Mouse (Mus musculus) B cell, adult 2 months (primary cell): ENCODE results near the gene Zc3h8.

Experiments used
- DNase-seq, 2 experiments: peaks; one replicate each; pipeline ENCODE4 v3.0.0; 2022

Gene Zc3h8

DNA sequence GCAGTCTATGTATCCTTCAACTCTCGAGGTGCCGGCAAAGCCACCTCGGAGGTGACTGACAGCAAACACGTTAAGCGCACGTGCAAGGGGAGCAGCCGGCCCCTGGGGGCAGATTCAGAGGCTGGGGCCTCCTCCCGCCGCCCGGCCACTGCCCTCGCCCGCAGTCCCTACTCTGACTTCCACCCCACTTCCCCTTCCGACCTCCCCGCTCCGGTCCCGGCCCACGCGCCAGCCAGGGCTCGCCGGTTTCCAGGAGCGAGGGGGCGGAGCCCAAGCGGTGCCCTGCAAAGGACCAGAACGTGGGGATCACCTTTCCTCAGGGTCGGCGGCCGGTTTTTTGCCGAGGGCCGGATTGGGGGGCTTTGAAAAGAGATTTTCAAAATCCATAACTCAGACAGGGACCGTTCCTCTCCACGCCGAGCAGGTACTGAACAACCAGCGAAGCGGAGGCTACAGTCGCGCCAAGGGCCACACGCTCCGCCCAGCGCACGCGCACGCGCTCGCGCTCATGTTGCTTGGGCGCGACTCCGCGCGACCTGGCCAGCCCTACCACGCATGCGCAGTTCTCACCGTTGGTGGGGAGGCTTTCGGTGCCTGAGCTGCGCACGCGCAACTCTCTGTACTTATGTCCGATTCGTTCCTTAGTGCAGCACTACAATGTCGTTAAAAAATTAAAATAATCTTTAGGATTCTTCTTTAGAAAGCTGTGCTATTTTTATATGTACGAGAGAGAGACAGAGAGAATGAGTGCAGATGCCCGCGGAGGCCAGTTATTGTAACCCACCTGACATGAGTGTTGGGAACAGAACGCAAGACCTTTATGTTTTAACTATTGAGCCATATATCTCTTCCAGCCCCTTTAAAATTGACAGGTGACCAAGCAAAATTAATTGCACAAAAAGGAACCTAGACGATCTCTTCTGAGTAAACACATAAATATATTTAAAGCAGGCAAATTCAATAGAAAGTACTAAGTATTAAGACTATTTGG lies at the start of gene Zc3h8:
Gene Zc3h8, minus strand, starts transcription at position 540 of the 991 bp plus-strand sequence.
- peak; percentile 96 to 97 for DNase-seq

DNA sequence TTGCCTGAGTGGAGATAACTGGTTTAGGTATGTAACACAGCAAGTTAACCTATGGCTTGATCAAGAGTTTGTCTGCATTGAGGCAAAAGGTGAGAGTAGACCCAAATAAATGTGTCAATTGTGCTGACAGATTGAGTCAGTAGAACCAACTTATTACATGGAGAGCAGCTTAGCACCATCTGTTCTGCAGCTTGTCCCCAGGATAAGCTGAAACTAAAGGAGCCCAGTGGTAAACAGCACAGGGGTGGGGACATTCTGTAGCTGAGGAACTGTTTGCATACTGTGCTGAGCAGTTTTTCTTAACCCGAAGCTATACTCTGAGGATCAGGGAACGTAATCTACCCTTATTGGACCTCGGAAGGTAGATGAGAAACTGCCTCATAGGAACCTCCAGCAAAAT lies 40.9 kb upstream of the Zc3h8 start:
- DNase-seq: no peak

DNA sequence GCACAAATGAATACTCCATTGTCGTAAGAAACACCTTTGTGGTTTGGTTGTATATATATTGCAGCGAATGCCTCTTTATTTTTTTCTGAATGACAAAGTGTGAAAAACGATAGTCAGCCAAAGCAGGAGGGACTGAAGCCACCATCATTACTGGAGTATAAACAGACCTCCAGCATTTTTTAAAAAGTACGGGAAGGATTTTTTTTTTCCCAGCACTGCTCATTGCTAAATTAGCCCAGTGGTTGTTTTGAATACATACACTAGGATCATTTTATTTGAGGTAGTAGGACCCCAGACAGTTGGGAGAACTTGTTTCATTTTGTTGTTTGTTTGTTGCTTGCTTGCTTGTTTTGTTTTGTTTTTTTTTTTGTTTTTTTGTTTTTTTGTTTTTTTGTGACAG lies 31.7 kb upstream of the Zc3h8 start:
- no peak for DNase-seq

DNA sequence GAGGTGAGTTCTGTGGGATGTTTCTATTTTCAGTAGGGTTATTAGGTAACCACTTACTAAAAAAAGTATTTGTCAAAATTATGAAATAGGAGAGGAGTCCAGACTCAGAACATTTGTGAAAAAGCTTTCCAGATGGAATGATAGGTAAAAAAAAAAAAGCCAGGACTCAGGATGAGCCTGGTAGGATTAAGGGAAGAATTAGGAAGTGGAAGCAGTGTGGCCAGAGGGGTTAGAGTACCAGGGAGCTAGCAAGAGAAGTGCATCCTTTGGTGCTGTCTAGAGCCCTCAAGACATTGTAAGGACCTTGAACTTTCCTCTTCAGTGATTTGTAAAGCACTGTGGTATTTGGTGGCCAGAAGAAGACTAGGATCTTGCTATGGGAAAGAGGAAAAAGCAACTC lies 28.4 kb upstream of the Zc3h8 start:
- no peak for DNase-seq

DNA sequence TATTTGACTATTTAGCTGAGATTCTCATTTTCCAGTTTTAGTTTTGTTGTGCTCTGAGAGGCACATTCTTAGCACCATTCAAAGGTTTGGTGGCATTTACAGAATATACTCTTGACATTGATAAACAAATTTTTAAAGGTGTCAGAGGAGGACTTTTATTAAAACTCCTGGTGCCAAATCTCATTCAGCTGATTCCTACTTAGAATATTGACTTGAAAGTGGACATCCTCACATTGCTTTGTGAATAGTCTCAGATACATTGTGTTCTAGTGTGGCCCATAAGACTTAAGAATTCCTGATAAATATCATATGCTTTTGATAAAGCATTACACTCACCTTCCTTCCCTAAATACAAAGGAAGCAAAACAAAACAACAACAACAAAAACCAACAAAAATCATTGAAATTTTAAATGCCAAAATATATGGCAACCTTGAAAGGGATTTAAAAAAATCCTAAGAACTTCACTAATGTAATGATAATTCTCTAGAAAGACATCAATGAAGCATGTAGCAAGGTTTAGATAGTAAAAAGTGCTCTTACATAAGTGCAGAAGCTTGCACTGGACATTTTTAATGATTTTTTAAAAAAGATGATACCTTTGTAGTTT lies 24.7 kb upstream of the Zc3h8 start:
- DNase-seq: no peak

DNA sequence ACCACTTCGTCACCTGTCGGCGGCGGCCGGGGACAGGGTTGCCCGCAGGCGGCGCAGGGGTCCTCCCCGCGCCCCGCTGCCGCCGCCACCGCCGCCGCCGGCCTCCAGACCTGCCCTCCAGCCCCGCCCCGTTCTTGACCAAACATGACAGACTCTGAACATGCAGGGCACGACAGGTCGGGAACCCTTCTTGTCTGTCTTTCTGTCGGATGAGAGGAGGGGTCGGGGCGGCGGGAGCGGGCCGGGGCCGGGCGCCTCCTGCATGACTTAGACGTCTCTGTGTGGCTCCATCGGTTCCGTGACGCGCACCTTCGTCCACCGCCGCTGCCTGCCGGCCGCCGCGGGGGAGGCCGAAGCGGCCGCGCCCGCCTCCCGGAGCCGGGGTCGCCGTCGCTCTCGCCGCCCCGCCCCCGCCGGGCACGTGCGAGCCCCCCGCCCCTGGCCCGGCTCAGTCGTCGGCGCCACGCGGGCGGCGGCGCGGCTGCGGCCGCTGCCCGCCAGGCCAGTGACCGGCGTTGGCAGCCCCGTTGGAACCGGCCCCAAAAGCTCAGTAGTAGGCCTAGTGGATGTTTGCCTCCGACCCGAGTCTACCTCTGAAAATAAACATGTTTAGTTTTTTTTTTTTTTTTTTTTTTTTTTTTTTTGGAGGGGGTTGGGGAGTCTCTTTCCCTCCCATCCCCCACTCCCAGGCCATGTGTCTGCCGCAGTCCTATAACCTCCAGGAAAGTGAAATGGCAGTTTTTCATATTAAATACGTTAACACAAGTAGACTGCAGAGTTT lies 24.0 kb upstream of the Zc3h8 start, which contains the start of gene Gm10762:
Gene Gm10762, minus strand, starts transcription at position 65 of the 781 bp plus-strand sequence.
- peak; percentile 79 for DNase-seq

DNA sequence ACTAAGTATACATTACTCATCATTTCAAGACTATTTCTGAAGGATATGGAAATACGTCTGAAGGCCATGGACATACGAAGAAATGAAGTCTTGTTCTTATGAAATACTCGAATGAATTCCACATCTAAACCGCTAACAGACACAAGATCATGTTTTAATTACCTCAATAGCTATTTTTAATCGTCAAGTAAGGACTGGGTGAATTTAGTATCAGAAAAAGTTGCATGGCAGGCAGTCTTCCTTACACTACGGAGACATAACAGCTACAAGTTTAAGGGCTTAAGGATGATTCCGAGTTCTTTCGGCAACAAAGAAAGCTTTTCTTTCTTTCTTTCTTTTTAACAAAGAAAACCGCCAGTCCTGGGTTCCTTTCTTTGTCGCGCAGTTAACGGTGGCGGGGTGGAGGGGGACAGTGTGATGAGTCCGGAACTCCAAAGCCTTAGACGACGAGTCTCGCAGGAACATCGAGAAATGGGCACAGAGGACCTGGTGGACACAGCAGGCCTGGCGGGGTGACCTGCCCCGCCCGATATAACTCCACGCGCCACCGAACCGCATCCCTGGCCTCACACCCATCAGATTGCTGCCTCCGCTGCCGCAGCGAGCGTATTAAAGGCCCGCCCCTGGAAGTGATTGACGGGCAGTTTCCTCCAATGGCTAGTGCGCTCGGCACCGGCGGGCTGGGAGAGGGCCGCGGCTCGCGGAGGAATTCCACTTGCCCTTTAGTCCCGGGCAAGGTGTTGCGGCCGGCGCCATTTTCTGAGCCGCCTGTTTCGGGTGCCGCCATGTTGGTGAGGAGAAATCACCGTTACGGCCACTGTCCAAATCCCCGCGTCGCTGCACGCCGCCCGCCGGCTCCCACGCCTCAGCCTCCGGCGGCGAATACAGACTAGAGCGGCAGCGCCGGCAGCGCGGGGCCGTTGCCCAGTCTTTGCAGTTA lies 23.0 kb upstream of the Zc3h8 start, which contains the start of gene Zc3h6:
Gene Zc3h6, plus strand, starts transcription at position 762 of the 940 bp plus-strand sequence.
- peak; percentile 98 for DNase-seq

DNA sequence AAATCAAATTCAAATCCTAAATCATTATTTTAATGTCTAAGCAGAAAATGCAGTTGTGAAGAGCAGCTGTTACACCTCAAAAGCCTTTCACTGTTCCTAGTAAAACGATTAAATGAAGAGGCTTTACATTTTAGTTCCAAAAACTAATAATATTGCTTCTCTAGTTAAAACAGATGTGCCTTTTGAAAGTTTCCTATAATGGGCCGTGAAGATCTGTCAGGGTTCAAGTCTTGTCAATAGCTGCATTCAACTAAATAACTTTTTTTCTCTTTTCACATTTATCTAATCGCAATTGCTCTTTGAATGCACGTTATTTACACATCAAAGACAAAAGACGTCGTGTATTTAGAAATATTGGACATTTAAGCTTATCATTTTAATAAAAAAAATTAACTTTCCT lies 22.4 kb upstream of the Zc3h8 start:
- DNase-seq: no peak

DNA sequence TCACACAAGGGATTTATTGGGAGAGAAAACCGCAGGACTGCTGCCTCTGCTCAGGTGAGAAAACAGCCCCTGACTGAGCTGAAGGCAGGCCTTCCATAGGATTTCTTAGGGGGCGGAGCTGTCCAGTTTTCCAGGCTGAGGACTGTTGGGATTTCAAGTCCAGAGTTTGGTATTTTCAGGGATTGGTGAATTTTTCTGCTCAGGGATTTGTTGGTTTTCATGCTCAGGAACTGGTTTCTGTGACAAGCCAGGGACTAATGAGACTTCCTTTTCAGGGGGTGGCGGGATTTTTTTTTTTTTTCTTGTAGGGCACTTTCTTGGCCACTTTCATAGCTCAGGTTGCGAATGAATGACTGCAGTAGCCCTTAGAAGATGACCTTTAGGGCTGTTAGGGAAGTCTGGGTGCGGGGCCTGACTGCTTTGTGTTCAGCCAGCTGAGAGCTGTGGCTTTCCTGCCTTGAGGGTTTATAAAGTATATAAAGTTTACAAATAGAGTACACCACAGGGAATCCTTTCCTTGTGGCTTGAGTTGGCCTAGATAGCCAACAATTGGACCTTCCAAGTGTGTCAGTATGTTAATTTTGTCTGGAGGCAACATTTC lies 21.7 kb upstream of the Zc3h8 start:
- no peak for DNase-seq

DNA sequence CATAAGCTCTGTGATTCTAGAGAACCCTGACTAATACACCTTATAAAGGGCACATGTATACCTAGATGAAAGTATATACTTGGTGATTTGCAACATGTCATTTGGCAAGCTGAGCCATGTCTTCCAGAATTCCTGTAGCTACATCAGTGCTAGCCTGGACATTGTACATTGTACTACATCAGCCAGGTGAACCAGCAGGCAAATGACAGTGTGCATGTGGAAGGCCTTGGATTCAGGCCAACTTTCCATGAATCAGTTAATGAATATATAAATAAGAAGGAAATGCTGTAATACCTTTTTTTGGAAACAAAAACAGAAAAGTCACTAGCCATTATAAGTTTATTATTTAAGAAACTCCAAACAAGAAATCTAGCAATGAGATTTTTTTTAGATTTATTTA lies 10.3 kb upstream of the Zc3h8 start:
- no peak for DNase-seq

DNA sequence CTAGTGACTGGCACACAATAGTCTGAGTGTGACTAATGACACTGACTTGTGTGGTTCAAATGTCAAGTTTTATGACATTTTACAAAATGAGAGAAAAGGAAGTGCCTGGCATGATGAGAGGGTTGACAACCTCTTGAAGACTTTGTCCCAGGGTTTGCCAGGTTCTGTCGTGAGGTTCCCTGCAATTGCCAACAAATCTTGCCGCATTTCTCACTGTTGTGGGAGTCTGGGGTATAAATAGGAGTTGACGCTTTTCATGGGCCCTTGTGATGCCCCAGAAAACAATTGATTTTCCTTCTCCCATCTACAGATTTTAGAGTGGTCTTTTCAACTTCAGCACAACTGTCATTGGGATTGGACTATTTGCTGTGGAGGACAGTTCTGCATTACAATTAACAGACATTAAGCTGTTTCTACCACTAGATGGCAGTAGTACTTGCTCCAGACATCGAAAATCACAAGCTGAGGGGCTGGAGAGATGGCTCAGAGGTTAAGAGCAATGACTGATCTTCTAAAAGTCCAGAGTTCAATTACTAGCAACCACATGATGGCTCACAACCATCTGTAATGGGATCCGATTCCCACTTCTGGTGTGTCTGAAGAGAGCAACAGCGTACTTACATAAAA lies 4.2 kb upstream of the Zc3h8 start:
- peak; percentile 44 to 54 for DNase-seq

DNA sequence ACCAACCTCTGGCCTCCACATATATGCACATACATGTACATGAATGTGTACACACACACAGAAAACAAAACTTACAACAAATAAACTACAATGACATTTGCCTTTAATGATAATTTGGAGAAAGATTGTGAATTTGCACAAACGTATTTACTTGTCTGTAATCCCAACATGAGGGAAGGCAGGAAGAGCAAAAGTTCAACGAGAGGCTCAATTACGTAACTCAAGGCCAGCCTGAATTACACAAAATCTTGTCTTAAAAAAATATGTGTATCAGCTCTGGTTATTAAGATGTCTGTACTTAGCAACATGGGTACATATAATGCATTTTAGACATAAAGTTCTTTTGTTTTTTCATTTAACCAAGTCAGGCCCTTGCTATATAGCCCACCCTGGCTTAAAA lies 7.6 kb downstream of the Zc3h8 start:
- DNase-seq: no peak

DNA sequence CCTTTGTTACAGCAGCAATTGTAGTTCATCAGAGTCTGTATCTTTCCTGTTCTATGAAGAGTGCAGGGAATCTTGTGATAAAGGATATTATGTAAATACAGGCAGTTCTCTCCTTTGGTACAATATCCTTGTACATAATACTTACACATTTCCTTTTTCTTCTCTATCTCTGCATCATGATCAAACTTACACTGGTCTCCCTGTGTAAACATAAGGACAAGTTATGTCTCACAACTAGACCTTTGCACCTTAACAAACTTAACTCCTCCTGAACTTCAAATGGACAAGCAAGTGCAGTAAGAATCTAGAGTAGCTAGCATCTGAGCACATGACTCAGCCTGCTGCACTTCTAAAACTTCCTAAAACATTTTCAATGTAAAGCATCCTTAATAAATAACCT lies 13.2 kb downstream of the Zc3h8 start:
- no peak for DNase-seq

DNA sequence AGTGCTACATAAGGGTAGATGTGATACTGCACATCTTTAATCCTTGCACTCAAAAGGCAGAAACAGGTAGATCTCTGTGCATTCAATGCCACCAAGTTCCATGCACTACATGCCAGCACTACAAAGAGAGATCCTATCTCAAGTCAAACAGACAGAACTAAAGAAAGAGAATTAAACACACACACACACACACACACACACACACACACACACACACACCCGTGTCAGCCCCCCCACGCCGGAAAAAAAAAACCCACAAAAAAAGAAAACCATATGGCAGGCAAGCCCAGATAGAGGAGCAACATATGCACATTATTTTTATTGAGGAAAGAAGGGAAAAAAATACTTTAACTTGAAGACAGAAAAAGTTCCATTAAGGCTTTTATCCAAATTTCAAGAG lies 15.4 kb downstream of the Zc3h8 start:
- no peak for DNase-seq

DNA sequence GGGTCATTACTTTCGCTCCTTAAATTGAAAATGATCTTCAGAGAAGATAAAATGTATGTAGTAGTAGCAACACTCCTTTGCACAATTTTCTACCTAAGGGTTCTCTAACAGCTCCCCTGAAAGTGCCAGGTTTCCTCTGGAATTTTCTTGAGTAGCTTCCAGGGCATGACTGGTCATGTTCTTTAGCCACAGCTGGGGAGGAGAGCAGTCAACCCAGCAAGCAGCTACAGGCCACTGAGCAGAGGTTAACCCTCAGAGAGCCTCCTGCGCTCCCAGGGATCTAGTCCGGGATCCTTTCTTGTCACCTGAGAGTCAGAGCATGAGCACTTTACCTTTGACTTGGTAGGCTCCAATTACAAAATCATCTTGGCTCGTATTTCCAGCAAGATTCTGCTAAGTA lies 19.1 kb downstream of the Zc3h8 start:
- DNase-seq: no peak

DNA sequence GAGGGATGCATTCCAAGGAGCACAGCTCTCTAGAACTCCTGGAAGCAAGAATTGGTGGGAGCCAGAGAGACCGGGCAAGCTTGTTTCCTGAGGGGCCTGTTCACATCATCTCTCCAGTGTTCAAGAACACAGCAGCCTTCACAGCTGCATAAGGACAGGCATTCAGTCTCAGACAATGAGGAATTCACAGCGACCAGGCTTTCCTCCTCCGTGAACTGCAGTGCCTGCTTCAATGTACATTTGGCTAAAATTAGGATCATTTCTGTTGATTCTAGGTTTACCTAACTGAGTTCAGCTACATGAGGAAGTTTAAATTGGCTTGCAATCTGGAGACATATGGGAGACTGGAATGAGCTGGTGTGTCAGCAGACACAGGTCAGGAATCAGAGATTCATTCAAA lies 27.3 kb downstream of the Zc3h8 start:
- DNase-seq: no peak

DNA sequence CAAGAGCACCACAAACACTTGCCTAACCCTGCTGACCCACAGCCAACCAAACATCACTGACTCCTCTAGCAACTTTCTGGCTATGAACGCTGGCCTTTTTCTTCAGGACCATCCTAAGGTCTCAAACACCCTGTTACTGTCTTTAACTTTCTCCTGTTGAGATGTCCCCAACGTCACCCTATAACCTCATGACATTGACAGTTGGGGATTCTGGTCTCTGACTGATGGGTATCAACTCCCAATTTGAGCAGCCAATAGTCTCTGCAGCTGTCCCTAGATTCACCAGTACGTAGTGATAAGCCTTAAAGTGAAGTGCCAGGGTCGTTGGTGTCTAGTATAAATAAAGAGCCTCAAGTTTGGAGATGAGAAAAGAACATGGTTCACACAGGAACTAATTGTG lies 28.9 kb downstream of the Zc3h8 start:
- DNase-seq: no peak

DNA sequence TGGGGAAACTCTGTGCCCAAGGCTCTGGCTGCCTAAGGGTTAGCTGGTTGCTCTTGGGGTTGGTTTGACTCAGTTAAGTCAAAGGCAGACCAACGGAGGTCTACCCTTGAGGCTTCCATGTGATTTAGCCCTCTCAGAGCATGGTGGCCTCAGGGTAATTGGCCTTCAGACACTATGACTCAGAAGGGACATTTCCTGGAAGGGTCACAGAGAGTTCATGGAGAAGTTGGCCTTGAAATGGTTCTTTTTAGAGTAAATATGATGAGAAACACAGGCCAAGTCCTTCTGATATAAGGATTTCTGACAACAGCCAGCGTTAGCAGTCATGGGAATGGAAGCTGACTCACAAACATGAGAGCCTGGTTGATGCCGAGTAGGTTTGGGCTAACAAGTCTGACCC lies 40.2 kb downstream of the Zc3h8 start:
- no peak for DNase-seq

DNA sequence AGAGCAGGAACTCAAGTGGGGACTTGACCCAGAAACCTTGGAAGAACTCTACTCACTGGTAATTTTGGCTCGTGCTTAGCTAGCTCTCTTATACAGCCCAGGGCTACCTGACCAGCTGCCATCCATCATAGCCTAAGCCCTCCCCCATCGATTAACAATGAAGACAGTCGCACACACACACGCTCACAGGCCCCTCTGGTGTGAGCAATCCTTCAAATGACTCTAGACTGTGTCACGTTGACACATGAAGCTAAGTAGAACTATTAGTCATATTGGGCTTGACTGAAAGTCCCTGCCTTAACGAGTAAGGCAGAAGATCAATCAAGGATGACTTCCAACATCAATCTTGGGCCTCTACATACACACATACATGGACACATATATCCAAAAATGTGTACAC lies 41.0 kb downstream of the Zc3h8 start:
- no peak for DNase-seq

DNA sequence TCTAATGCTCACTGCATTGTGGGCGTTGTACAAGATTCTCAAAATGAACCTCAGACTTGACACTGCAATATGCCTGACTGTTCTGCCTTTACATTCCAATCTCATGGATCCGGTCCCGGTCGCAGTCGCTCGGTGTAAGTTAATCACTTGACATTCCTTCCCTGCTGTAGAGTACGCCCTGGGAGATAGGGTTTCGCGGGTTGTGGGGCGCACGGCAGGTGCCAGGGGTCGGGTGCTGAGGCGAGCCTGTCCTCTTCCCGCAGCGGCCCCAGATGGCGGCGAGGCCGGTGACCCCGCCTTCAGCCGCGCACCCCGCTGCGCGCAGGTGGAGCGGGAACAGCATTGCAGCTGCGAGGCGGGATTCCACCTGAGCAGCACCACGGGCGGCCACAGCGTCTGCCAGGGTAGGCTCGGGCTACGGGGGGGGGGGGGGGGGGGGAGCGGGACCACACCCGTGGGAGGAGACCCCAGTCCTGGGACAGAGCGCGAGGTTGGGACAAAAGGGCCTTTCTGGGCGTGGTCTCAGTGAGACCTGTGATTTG lies 51.6 kb downstream of the Zc3h8 start:
- no peak for DNase-seq
